Mouse (Mus musculus) G1E (cell line): ENCODE results near the gene Scn3b.

Source experiments
- CTCF ChIP-seq: IDR thresholded peaks from 2 replicates; pipeline ENCODE4 v1.5.1; 2012; ENCODE audit warnings: low read depth, low read length, inconsistent platforms, mixed read lengths
- GATA1 ChIP-seq: IDR thresholded peaks from 2 replicates; pipeline ENCODE4 v1.6.1; 2012; ENCODE audit warnings: borderline replicate concordance, low read length, inconsistent platforms, mixed read lengths
- POLR2AphosphoS5 ChIP-seq: IDR thresholded peaks from 2 replicates; pipeline ENCODE4 v1.6.1; 2012; ENCODE audit warnings: low read depth, low read length, inconsistent platforms; ENCODE audit not compliant: insufficient replicate concordance
- TAL1 ChIP-seq: conservative IDR thresholded peaks from 2 replicates; pipeline ENCODE4 v1.6.1; 2012; ENCODE audit warnings: low read depth, low read length, inconsistent platforms, mixed read lengths

- no peak for TF ChIP-seq CTCF
- no peak for TF ChIP-seq GATA1
- no peak for TF ChIP-seq TAL1
- no peak for TF ChIP-seq POLR2AphosphoS5
Measured at GRCm38 (mm10) chr9:40292475-40292874, 23.5 kb downstream of the Scn3b start.
